Mouse (Mus musculus) liver, adult 2 months (tissue): ENCODE data around the gene Csnk1e.

ENCODE experiments used
- CTCF ChIP-seq: fragments of 200-500 bp; IDR thresholded peaks from 2 replicates; pipeline ENCODE4 v1.5.1; 2011; ENCODE audit warnings: low read depth, low read length, control low read depth
- POLR2A ChIP-seq: fragments of 200-500 bp; IDR thresholded peaks from 2 replicates; pipeline ENCODE4 v1.6.1; 2011; ENCODE audit warnings: low read length, control low read depth; ENCODE audit not compliant: insufficient read depth; ENCODE audit errors: extremely low read depth

DNA sequence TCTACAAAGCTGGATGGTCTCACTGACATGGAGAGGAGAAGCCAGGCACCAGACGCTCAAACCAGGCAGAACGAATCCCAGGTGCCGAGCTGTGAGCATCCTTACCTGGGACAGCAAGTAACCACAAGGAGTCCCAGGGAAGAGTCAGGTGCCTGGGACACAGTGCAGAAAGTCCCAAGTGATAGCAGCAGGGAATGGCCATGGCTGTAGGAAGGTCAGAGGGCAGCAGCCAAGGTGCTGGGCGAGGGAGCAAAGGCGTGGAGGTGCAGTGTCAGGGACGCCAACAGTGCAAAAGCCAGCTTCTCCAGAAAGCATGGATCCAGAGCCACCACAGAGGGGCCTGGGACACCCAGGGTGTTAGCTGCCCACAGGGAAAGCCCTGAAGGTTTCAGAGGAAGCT is 62.3 kb downstream of the Csnk1e start:
- TF ChIP-seq CTCF (no peak), POLR2A (no peak)
